Mouse (Mus musculus) heart, postnatal 0 days (tissue): Measurements from ENCODE around the gene Reep6.

Source experiments
- CTCF ChIP-seq: IDR thresholded peaks from 2 replicates; pipeline ENCODE4 v1.5.1; 2016; ENCODE audit warnings: antibody characterized with exemption, control low read depth, low read depth
- EP300 ChIP-seq: IDR thresholded peaks from 2 replicates; pipeline ENCODE4 v1.6.1; 2016; ENCODE audit warnings: antibody characterized with exemption, low read depth

DNA sequence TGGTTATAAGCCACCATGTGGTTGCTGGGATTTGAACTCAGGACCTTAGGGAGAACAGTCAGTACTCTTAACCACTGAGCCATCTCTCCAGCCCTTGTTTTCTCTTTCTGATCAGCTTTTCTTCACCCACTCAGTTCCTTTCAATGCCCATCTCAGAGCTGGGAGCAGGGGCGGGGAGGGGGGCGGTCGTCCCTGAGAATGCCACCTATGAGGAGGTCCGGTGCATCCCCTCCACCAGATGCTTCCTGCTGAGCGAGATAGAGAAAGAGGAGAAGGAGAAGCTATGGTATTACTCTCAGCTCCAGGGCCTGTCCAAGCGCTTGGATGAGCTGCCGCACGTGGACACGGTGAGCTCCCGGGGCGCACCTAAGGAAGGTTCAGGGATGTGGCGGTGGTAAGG is 25.3 kb upstream of the Reep6 start:
- TF ChIP-seq EP300 (no peak), CTCF (no peak)
